Mouse (Mus musculus): ENCODE measurements around the gene 1700029H14Rik. TPM values are rescaled to one million over a fixed set of nuclear protein-coding genes. Genes with fewer than 3 reads are reported as not detected.

Gene 1700029H14Rik
- 0.19 and 0.22 TPM in 2 replicates for polyA plus RNA-seq (2012; rRNA removed)

GRCm38 (mm10) chr8:13562118-13562517 lies at the start of gene 1700029H14Rik:
TSS of gene 1700029H14Rik (minus strand) at chr8:13562461.
- no peaks in the 10 kb centered on the region for H3K27me3 ChIP-seq (ENCODE audit: control insufficient read depth, insufficient read depth, low read length)
- no peak for TF ChIP-seq CTCF (IDR thresholded peaks at IDR 0.05; ENCODE audit: extremely low read depth, insufficient read depth, insufficient read length, insufficient replicate concordance)
- TF ChIP-seq POLR2A (IDR thresholded peaks at IDR 0.05; ENCODE audit: low read depth, low read length): no peak
- no peak within 1 kb of the TSS for H3K27ac ChIP-seq (ENCODE audit: insufficient read depth, low read length)
- no peak within 1 kb of the TSS for H3K4me3 ChIP-seq (ENCODE audit: extremely low read depth, insufficient read depth, insufficient read length)
- no peaks in the 10 kb centered on the region for H3K4me1 ChIP-seq (ENCODE audit: control insufficient read depth, insufficient read depth, insufficient read length)
- peak in 1 of 2 experiments; percentile 5 for DNase-seq (ENCODE audit: low read depth in 1 of 2, low spot score in 2 of 2)
- H3K36me3 ChIP-seq (ENCODE audit: control insufficient read depth, insufficient read depth, low read length): no peaks in the 10 kb centered on the region
- WGBS: 31% methylated on average over 13 of the region's 13 CpGs

DNA sequence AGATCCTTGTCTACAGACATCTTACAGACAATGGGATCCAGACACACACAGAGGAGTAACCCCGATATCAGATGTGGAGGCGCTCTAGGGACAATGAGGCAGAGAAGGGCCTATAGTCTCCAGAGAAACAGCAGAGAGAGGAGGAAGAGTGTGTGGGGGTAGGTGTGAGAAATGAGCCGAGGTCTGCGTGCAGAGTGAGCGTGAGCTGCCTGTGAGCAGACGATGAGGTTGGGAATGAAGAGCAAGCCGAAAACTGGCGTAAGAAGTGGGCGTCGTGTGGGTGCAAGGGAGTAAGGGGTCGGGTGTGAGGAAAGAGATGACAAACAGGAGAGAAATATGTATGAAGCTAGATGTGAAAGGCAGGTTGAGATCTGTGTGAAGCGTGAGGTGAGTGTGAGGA lies 49.4 kb upstream of the 1700029H14Rik start:
- Histone ChIP-seq H3K27ac (ENCODE audit: insufficient read depth, low read length) (no peak overlapping the region), H3K36me3 (ENCODE audit: control insufficient read depth, insufficient read depth, low read length) (peaks cover 41% of the 10 kb centered on the region), H3K4me1 (ENCODE audit: control insufficient read depth, insufficient read depth, insufficient read length) (peaks cover 1% of the 10 kb centered on the region; the same call in 1 of the 2 replicates), H3K4me3 (ENCODE audit: extremely low read depth, insufficient read depth, insufficient read length) (no peak overlapping the region), H3K27me3 (ENCODE audit: control insufficient read depth, insufficient read depth, low read length) (no peaks in the 10 kb centered on the region)
- no peak for DNase-seq (ENCODE audit: low read depth in 1 of 2, low spot score in 2 of 2)
- 93% methylated on average over 12 of the region's 12 CpGs for WGBS
- TF ChIP-seq CTCF (IDR thresholded peaks at IDR 0.05; ENCODE audit: extremely low read depth, insufficient read depth, insufficient read length, insufficient replicate concordance) (no peak), POLR2A (IDR thresholded peaks at IDR 0.05; ENCODE audit: low read depth, low read length) (no peak)

- H3K4me3 ChIP-seq (ENCODE audit: extremely low read depth, insufficient read depth, insufficient read length): no peak overlapping the region
- peaks cover 55% of the 10 kb centered on the region for H3K36me3 ChIP-seq (ENCODE audit: control insufficient read depth, insufficient read depth, low read length)
- no peak overlapping the region for H3K27ac ChIP-seq (ENCODE audit: insufficient read depth, low read length)
- no peaks in the 10 kb centered on the region for H3K27me3 ChIP-seq (ENCODE audit: control insufficient read depth, insufficient read depth, low read length)
- 71% methylated on average over 5 of the region's 5 CpGs for WGBS
- TF ChIP-seq CTCF (IDR thresholded peaks at IDR 0.05; ENCODE audit: extremely low read depth, insufficient read depth, insufficient read length, insufficient replicate concordance) (no peak), POLR2A (IDR thresholded peaks at IDR 0.05; ENCODE audit: low read depth, low read length) (no peak)
- no peaks in the 10 kb centered on the region for H3K4me1 ChIP-seq (ENCODE audit: control insufficient read depth, insufficient read depth, insufficient read length)
- no peak for DNase-seq (ENCODE audit: low read depth in 1 of 2, low spot score in 2 of 2)
Observed at GRCm38 (mm10) chr8:13609971-13610370, 47.7 kb upstream of the 1700029H14Rik start.

DNA sequence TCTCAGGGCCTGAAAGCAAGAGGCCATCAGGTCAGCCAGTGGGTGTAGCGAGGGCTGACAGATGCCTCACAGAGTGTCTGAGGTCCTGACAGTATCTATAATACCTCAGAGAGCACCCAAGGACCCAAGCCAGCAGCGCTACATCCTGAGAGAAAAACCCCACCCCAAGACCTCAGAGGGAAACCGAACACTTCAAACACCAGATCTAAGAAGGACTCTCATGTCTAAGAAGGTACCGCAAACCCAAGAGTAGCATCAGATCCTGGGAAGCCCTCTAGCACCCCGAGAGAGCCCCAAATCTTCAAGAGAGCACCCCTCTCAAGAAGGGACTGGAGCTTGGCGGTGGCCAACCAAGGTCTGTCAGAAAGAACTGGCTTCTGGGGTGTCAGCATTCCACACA lies 46.7 kb upstream of the 1700029H14Rik start:
- peaks cover 56% of the 10 kb centered on the region for H3K36me3 ChIP-seq (ENCODE audit: control insufficient read depth, insufficient read depth, low read length)
- no peak for TF ChIP-seq CTCF (IDR thresholded peaks at IDR 0.05; ENCODE audit: extremely low read depth, insufficient read depth, insufficient read length, insufficient replicate concordance)
- no peak for TF ChIP-seq POLR2A (IDR thresholded peaks at IDR 0.05; ENCODE audit: low read depth, low read length)
- H3K4me1 ChIP-seq (ENCODE audit: control insufficient read depth, insufficient read depth, insufficient read length): no peaks in the 10 kb centered on the region
- no peaks in the 10 kb centered on the region for H3K27me3 ChIP-seq (ENCODE audit: control insufficient read depth, insufficient read depth, low read length)
- H3K4me3 ChIP-seq (ENCODE audit: extremely low read depth, insufficient read depth, insufficient read length): no peak overlapping the region
- 0 out of 2 replicates have a peak overlapping the region, but pooled peaks have one; percentile 13 for H3K27ac ChIP-seq (ENCODE audit: insufficient read depth, low read length)
- 80% methylated on average over 6 of the region's 6 CpGs for WGBS
- no peak for DNase-seq (ENCODE audit: low read depth in 1 of 2, low spot score in 2 of 2)

GRCm38 (mm10) chr8:13605920-13606480 lies 43.7 kb upstream of the 1700029H14Rik start:
- Histone ChIP-seq H3K27me3 (ENCODE audit: control insufficient read depth, insufficient read depth, low read length) (no peaks in the 10 kb centered on the region), H3K4me3 (ENCODE audit: extremely low read depth, insufficient read depth, insufficient read length) (no peak overlapping the region), H3K27ac (ENCODE audit: insufficient read depth, low read length) (no peak overlapping the region), H3K36me3 (ENCODE audit: control insufficient read depth, insufficient read depth, low read length) (peaks cover 38% of the 10 kb centered on the region), H3K4me1 (ENCODE audit: control insufficient read depth, insufficient read depth, insufficient read length) (peaks cover 11% of the 10 kb centered on the region; the same call in 1 of the 2 replicates)
- DNase-seq (ENCODE audit: low read depth in 1 of 2, low spot score in 2 of 2): no peak
- 84% methylated on average over 7 of the region's 7 CpGs for WGBS
- TF ChIP-seq CTCF (IDR thresholded peaks at IDR 0.05; ENCODE audit: extremely low read depth, insufficient read depth, insufficient read length, insufficient replicate concordance): no peak
- TF ChIP-seq POLR2A (IDR thresholded peaks at IDR 0.05; ENCODE audit: low read depth, low read length): no peak

DNA sequence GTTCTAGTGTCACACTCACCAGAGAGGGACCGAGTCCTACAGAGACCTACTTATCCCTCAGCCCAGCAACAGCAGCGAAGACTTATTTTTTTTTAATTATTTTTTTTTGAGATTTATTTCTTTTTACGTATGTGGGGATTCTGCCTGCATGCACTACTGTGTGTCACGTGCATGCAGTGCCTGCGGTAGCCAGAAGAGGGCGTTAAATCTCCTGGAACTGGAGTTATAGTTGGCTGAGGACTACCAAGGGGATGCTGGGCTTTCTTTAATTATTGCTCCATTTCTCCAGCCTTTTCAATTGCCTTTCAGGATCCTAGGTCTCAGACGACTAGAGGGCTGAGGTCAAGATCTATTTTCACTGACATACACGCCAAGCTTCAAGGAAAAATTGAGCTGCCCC lies 40.4 kb upstream of the 1700029H14Rik start:
- TF ChIP-seq POLR2A (IDR thresholded peaks at IDR 0.05; ENCODE audit: low read depth, low read length): no peak
- peak; percentile 37; the same call in 1 of the 2 replicates for TF ChIP-seq CTCF (IDR thresholded peaks at IDR 0.05; ENCODE audit: extremely low read depth, insufficient read depth, insufficient read length, insufficient replicate concordance)
- Histone ChIP-seq H3K4me1 (ENCODE audit: control insufficient read depth, insufficient read depth, insufficient read length) (peaks cover 39% of the 10 kb centered on the region; the same call in 1 of the 2 replicates), H3K27ac (ENCODE audit: insufficient read depth, low read length) (0 out of 2 replicates have a peak overlapping the region, but pooled peaks have one; percentile 95), H3K27me3 (ENCODE audit: control insufficient read depth, insufficient read depth, low read length) (no peaks in the 10 kb centered on the region), H3K36me3 (ENCODE audit: control insufficient read depth, insufficient read depth, low read length) (peaks cover 24% of the 10 kb centered on the region), H3K4me3 (ENCODE audit: extremely low read depth, insufficient read depth, insufficient read length) (no peak overlapping the region)
- DNase-seq (ENCODE audit: low read depth in 1 of 2, low spot score in 2 of 2): no peak
- 84% methylated on average over 8 of the region's 8 CpGs for WGBS

DNA sequence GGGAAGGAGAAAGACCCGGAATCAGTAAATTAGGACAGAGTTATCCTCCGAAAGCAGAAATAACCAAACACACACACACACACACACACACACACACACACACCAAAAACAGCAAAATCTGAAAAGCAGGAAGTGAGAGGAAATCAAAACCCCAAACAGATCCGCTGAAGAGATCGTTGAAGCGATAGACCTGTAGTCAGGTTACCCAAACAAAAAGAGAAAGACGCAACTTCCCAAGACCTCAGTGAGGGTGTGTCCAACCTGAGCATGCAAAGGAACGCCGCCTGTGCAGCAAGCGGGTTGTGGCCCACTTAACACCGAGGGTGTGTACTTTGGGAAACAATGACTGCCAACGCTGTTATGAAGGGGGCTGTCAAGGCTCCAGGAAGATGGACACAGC lies 38.9 kb upstream of the 1700029H14Rik start:
- peak overlapping the region; percentile 95 for H3K27ac ChIP-seq (ENCODE audit: insufficient read depth, low read length)
- no peaks in the 10 kb centered on the region for H3K27me3 ChIP-seq (ENCODE audit: control insufficient read depth, insufficient read depth, low read length)
- H3K36me3 ChIP-seq (ENCODE audit: control insufficient read depth, insufficient read depth, low read length): peaks cover 27% of the 10 kb centered on the region
- H3K4me1 ChIP-seq (ENCODE audit: control insufficient read depth, insufficient read depth, insufficient read length): peaks cover 46% of the 10 kb centered on the region; the same call in 1 of the 2 replicates
- TF ChIP-seq CTCF (IDR thresholded peaks at IDR 0.05; ENCODE audit: extremely low read depth, insufficient read depth, insufficient read length, insufficient replicate concordance) (no peak), POLR2A (IDR thresholded peaks at IDR 0.05; ENCODE audit: low read depth, low read length) (0 out of 2 replicates have a peak, but pooled peaks have one; percentile 5)
- H3K4me3 ChIP-seq (ENCODE audit: extremely low read depth, insufficient read depth, insufficient read length): peak overlapping the region; percentile 7
- peak; percentile 76 to 88 for DNase-seq (ENCODE audit: low read depth in 1 of 2, low spot score in 2 of 2)
- 3% methylated on average over 11 of the region's 11 CpGs for WGBS
